Mouse (Mus musculus) spleen, adult 2 months (tissue): ENCODE measurements around the gene B3gnt7. TPM values are rescaled to one million over a fixed set of nuclear protein-coding genes. Genes with fewer than 3 reads are reported as not detected.

Experiments
- DNase-seq, 2 experiments: peaks; one replicate each; pipeline versions ENCODE4 v3.0.0 to v3.0.0-alpha.2; 2012 to 2021; ENCODE audit warnings: low spot score in 2 of 2, low read depth in 1 of 2
- H3K27ac ChIP-seq: fragments of 200-500 bp; 2 replicates; pipeline ENCODE4 v1.5.1; 2012; ENCODE audit warnings: low read length, inconsistent platforms; ENCODE audit not compliant: insufficient read depth
- H3K27me3 ChIP-seq: fragments of 200-500 bp; 2 replicates; pipeline ENCODE4 v1.6.1; 2012; ENCODE audit warnings: mild to moderate bottlenecking, moderate library complexity, low read length, inconsistent platforms; ENCODE audit not compliant: control insufficient read depth, insufficient read depth
- H3K36me3 ChIP-seq: fragments of 200-500 bp; 2 replicates; pipeline ENCODE4 v1.6.1; 2012; ENCODE audit warnings: mild to moderate bottlenecking, low read length, inconsistent platforms; ENCODE audit not compliant: control insufficient read depth, insufficient read depth
- H3K4me1 ChIP-seq: fragments of 200-500 bp; 2 replicates; pipeline ENCODE4 v1.6.1; 2011; ENCODE audit warnings: inconsistent platforms; ENCODE audit not compliant: control insufficient read depth, insufficient read depth, insufficient read length
- H3K4me3 ChIP-seq: fragments of 200-500 bp; 2 replicates; pipeline ENCODE4 v1.5.1; 2011; ENCODE audit warnings: mild to moderate bottlenecking, inconsistent platforms; ENCODE audit not compliant: insufficient read depth, insufficient read length; ENCODE audit errors: extremely low read depth
- CTCF ChIP-seq: fragments of 200-500 bp; IDR thresholded peaks from 2 replicates; pipeline ENCODE4 v1.5.1; 2011; ENCODE audit warnings: mild to moderate bottlenecking, inconsistent platforms; ENCODE audit not compliant: insufficient read depth, insufficient read length, insufficient replicate concordance; ENCODE audit errors: extremely low read depth
- POLR2A ChIP-seq: fragments of 200-500 bp; IDR thresholded peaks from 2 replicates; pipeline ENCODE4 v1.6.1; 2011; ENCODE audit warnings: low read depth, low read length, inconsistent platforms
- WGBS: fragments of 180-500 bp; shearing (Covaris S2); methylation state at CpG from one replicate; pipeline ENCODE4 v1.1.7; 2018; 5-methylcytosine and 5-hydroxymethylcytosine counted together
- polyA plus RNA-seq: library from polyadenylated mRNA; depleted of rRNA; stranded (reverse); fragments of >200 nt; gene quantifications from 2 replicates; pipeline ENCODE4 v1.2.3, GENCODE M21; 2012; rRNA removed

The B3gnt7 gene
- 2.3 and 3.3 TPM in 2 replicates for polyA plus RNA-seq

DNA sequence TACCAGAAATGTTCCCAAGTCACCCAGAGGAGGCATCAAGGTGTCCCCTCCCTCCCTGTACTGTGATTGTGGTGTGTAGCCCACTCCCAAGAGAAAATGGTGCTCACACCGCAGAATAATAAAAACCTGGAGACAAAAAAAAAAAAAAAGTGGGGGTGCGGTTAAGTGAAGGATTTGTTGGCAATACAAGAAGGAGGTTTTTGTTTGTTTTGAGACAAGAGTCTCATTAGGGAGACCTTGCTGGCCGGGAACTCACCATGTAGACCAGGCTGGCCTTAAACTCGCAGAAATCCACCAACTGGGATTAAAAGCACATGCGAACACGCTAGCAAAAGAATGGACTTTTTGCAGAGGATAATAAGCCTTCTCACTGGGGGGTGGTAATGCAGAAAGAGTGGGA, at the start of gene B3gnt7:
B3gnt7 (plus strand) TSS at position 301 of the 400 bp plus-strand sequence.
- no peaks in the 10 kb centered on the region; the same call in 1 of the 2 replicates for H3K27me3 ChIP-seq
- WGBS: 85% methylated on average over 6 of the region's 6 CpGs
- TF ChIP-seq POLR2A (no peak), CTCF (no peak)
- no peak for DNase-seq
- H3K4me1 ChIP-seq: peaks cover 17% of the 10 kb centered on the region
- H3K4me3 ChIP-seq: peak within 1 kb of the TSS; percentile 61; the same call in 1 of the 2 replicates
- no peaks in the 10 kb centered on the region for H3K36me3 ChIP-seq
- peak within 1 kb of the TSS; percentile 83 for H3K27ac ChIP-seq

DNA sequence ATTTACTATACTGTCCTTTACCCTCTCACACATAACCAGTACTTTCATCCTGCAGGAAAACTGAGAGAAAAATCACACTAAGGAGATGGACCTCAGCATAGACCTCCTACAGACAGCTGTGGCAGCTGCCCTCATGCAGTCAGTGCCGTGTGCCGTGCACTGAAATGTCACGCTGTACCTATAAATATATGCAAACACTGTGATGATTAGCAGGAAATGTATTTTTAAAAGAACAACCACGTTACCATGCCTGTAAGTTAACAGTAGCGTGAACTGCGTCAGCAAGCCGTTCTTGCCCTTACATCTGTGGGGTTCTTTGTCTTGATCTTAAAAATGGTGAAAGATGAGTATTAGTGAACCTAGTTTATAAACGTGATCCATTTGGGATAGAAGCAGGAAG, 49.2 kb upstream of the B3gnt7 start:
- peaks cover 15% of the 10 kb centered on the region; the same call in 1 of the 2 replicates for H3K4me1 ChIP-seq
- no peaks in the 10 kb centered on the region for H3K27me3 ChIP-seq
- WGBS: 35% methylated on average over 8 of the region's 8 CpGs
- no peaks in the 10 kb centered on the region for H3K36me3 ChIP-seq
- peak overlapping the region; percentile 46 for H3K27ac ChIP-seq
- peak; percentile 16 to 48 for DNase-seq
- H3K4me3 ChIP-seq: no peak overlapping the region
- TF ChIP-seq CTCF: no peak
- no peak for TF ChIP-seq POLR2A

DNA sequence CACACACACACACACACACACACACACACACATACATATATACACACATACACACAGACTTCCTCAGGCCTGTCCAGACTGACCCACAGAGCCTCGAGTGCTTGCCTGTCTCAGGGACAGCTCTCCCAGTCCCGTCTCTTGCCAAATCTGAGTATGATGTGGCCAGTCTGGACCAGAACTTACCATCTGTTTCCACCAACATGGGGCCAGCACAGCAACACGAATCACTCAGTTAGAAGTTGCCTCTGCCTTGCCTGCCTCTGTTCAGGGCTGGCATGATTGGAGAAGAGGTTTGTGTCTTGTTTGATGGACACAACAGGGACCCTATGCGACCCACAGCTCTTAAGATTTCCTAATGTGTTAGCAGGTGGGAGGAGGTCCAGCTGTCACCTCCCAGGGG, 46.3 kb upstream of the B3gnt7 start:
- no peak overlapping the region for H3K4me3 ChIP-seq
- no peak for DNase-seq
- peaks cover 22% of the 10 kb centered on the region; the same call in 1 of the 2 replicates for H3K4me1 ChIP-seq
- TF ChIP-seq CTCF (no peak), POLR2A (no peak)
- no peak overlapping the region for H3K27ac ChIP-seq
- H3K27me3 ChIP-seq: no peaks in the 10 kb centered on the region
- no peaks in the 10 kb centered on the region for H3K36me3 ChIP-seq
- WGBS: 66% methylated on average over 4 of the region's 4 CpGs

DNA sequence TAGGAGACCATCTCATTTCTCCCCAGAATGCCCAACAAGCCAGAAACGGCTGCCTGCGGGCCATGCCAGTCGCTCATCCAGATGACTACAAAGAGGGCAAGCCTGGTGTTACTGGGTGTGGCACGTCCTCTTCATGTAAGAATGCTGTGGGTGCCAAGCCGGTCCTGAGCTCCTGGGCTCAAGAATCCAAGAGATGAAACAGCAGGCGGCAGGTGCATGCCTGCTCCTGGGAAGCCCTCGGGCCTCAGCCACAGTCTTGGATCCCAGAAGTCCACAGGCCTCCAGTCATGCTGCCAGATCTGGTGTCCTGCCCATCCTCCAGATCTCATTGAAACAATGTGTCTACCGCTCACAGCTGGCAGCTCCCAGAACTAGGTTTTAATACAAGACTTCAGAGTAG, 45.4 kb upstream of the B3gnt7 start:
- no peak for DNase-seq
- peaks cover 22% of the 10 kb centered on the region; the same call in 1 of the 2 replicates for H3K4me1 ChIP-seq
- H3K27ac ChIP-seq: no peak overlapping the region
- H3K27me3 ChIP-seq: no peaks in the 10 kb centered on the region
- WGBS: 93% methylated on average over 8 of the region's 8 CpGs
- H3K4me3 ChIP-seq: no peak overlapping the region
- TF ChIP-seq CTCF (no peak), POLR2A (no peak)
- H3K36me3 ChIP-seq: no peaks in the 10 kb centered on the region

DNA sequence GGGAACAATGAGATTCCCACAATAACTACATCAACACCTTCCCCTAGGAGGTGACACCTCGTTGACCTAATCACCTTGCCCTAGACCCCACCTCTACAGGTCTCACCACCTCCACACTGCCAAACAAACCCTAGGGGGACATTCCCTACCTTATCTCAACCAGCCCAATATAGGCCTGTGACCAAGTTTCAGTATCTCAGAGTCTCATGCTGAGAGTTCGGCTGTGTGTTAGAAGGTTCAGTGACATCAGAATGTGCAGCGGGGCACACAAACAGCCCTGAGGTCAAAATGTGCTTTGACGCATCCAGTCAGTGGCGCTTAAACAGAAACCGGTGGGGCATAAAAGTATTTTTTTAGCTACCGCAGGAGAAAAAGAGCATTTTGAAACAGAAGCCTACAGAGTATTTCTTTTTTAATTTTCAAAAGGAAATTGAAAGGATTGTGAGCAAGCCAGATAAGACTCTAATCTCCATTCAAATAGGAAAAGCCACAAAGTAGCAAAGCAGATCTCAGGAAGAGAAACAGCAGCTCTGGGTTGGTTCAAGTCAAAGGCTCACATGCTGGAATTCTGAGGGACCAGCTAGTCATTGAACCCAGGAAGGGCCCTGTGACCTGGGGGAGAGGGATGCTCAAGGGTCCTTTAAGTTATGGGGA, 44.3 kb upstream of the B3gnt7 start:
- peak overlapping the region; percentile 71 for H3K27ac ChIP-seq
- no peaks in the 10 kb centered on the region for H3K27me3 ChIP-seq
- DNase-seq: peak in 1 of 2 experiments; percentile 65
- TF ChIP-seq POLR2A: no peak
- no peak for TF ChIP-seq CTCF
- no peaks in the 10 kb centered on the region for H3K36me3 ChIP-seq
- WGBS: 32% methylated on average over 7 of the region's 7 CpGs
- H3K4me1 ChIP-seq: peaks cover 27% of the 10 kb centered on the region
- no peak overlapping the region for H3K4me3 ChIP-seq

DNA sequence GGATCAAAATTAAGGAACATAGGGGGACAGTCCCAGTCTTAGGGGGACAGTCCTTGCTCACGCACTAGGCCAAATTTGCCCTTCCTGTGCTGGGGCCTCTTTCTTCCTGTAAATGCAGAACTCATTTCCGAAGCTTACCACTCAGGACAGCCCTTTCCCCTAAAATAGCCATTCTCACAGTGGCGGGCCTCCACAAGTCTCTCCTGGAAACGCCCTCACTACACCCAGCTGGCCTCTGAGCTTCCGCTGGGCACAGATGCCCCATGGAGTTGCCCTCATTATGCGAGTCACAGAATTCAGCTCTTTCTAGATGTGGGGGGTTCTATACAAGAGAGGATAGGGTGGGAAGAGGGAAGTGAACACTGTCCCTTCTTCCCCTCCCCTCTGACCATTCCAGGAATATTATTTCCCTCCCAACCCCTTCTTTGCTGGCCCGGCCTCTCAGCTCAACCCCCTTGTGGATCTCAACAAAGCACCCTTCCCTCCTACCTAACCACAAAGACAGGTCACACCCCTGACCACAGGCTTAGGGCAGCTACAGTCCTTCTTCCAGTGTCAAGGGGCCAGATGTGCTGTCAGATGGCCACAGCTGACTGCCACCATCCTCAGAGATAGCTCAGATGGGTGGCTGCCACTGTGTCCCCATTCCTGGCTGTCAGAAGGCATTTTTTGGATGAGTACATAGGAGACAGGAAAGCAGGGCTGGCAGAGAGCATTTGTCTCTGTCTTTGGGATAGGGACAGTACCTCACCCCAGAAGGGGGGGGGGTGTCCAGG, 38.9 kb upstream of the B3gnt7 start:
- Histone ChIP-seq H3K4me1 (peaks cover 41% of the 10 kb centered on the region), H3K27me3 (no peaks in the 10 kb centered on the region), H3K4me3 (no peak overlapping the region), H3K27ac (peak overlapping the region; percentile 72), H3K36me3 (no peaks in the 10 kb centered on the region)
- peak in 1 of 2 experiments; percentile 29 for DNase-seq
- TF ChIP-seq POLR2A (no peak), CTCF (no peak)
- WGBS: 21% methylated on average over 7 of the region's 7 CpGs

DNA sequence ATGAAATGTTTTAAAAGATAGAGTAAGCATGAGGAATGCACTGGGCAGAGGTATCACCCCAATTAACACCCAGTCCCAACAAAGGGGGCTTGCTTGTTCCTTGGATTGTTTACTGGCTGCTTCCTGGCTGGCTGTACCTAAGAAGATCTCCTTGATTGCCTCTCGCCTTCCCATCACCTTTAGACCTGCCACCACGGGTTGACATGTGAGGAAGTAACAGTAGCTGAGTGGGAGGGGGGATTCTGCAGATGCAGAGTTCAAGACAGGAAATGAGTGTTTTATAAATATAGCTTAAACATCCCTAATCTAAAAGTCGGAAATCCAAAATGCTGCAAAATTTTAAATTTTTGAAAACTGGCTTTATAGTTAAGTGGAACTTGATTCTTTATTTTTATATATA, 37.6 kb upstream of the B3gnt7 start:
- H3K4me1 ChIP-seq: peaks cover 36% of the 10 kb centered on the region

More for the DNA sequence above, 37.6 kb upstream of the B3gnt7 start:
- Histone ChIP-seq H3K4me3 (no peak overlapping the region), H3K27me3 (no peaks in the 10 kb centered on the region), H3K27ac (peak overlapping the region; percentile 67), H3K36me3 (no peaks in the 10 kb centered on the region)
- peak; percentile 51 to 55 for DNase-seq
- WGBS: 7% methylated on average over 3 of the region's 3 CpGs
- TF ChIP-seq POLR2A: no peak
- TF ChIP-seq CTCF: no peak
